Mouse (Mus musculus): ENCODE data around the gene Tsc22d4.

GRCm38 (mm10) chr5:137786109-137786942, 40.8 kb downstream of the Tsc22d4 start:
- TF ChIP-seq POLR2AphosphoS2 (IDR thresholded peaks at IDR 0.05; ENCODE audit: insufficient read length, low read depth): peak; percentile 91
- peak; percentile 71 for TF ChIP-seq MAX (IDR thresholded peaks at IDR 0.05; ENCODE audit: low read depth)
- TF ChIP-seq POLR2A (IDR thresholded peaks at IDR 0.05; ENCODE audit: insufficient read length, low read depth): peak; percentile 84
- TF ChIP-seq E2F4 (IDR thresholded peaks at IDR 0.05; ENCODE audit: insufficient read depth): no peak
- peak; percentile 88 for TF ChIP-seq USF1 (IDR thresholded peaks at IDR 0.05; ENCODE audit: low read depth)
- TF ChIP-seq MYOG (IDR thresholded peaks at IDR 0.05; ENCODE audit: control insufficient read depth in 1 of 3, insufficient read depth in 1 of 3, insufficient read length in 2 of 3, low read depth in 2 of 3): no peak
- no peak for TF ChIP-seq CEBPB (IDR thresholded peaks at IDR 0.05; ENCODE audit: insufficient read depth, poor library complexity, severe bottlenecking)
- no peak for TF ChIP-seq TCF12 (IDR thresholded peaks at IDR 0.05; ENCODE audit: insufficient read depth, poor library complexity, severe bottlenecking)
- TF ChIP-seq TCF3 (IDR thresholded peaks at IDR 0.05; ENCODE audit: insufficient read length, low read depth): no peak
- peak in 1 of 3 experiments; percentile 9 for TF ChIP-seq MYOD1 (IDR thresholded peaks at IDR 0.05; ENCODE audit: control insufficient read depth in 1 of 3, insufficient read length in 2 of 3, low read depth in 2 of 3)
- no peak for TF ChIP-seq SRF (IDR thresholded peaks at IDR 0.05; ENCODE audit: control insufficient read depth, insufficient read length, low read depth)
- no peak for TF ChIP-seq REST (IDR thresholded peaks at IDR 0.05; ENCODE audit: insufficient read depth, insufficient read length)

Measured in myocyte (in vitro differentiated cells).